Mouse (Mus musculus): ENCODE results near the gene Iqcd.
A peak's percentile ranks its signal among the peaks of the same experiment; 100 is the strongest.

Iqcd gene

DNA sequence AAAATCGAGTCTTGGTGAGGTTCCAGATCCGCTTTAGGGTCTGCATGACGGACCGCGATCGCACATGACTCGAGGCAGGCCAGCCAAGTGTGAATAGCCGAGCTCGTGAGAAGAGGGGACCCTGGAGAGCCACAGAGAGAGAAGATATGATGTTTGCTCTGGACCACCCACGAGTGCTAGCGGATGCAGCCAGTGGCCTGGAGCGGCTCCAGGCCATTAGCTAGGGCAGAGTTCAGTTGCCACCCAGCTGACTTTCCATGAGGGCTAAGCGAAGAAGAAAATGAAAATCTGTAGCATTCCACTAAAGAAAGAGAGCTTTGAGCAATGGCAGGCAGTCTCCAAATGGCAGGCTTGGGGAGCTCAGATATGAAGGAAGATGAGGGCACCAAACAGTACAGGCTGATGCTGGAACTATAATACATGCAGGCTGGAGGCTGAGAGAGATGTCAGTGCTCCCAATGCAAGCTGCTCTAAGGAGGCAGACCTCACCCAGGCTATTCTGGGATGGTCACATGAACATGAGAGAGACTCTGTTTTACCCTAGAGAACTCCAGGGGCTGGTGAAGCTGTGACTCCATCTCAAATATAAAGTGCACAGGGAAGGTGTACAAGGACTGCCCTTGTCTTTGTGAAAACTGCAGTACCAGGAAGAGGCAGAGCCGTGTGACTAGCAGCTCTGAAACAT, 17.6 kb upstream of the Iqcd start:
- DNase-seq (ENCODE audit: extremely low spot score, low spot score): no peak

DNA sequence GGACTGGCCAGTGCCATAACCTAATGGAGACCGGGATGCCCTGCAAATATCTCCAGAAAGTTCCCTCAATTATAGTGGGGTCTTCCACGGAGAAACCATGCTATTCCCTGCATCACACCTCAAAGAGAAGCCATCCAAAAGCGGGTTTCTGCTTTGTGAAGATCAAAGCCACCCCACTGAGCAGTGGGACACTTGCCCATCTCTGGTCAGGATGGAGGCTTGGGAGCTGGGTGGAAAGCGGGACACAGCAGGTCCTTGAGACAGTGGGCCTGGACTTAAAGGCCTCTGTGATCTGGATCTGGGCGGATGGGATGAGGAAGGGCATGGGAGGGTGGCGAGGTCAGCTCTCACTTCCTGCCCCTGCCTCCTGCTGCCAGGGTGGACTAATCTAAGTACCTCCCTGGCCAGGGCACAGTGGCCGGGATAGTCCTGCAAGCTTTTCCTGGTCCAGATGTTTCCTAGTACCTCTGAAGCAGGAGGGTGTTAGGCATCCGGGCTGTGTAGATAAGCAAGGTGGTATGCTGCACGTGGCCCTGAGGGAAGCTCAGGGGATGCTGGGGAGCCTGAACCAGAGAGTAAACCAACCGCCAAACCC, 14.2 kb upstream of the Iqcd start:
- no peak for DNase-seq (ENCODE audit: extremely low spot score, low spot score)

DNA sequence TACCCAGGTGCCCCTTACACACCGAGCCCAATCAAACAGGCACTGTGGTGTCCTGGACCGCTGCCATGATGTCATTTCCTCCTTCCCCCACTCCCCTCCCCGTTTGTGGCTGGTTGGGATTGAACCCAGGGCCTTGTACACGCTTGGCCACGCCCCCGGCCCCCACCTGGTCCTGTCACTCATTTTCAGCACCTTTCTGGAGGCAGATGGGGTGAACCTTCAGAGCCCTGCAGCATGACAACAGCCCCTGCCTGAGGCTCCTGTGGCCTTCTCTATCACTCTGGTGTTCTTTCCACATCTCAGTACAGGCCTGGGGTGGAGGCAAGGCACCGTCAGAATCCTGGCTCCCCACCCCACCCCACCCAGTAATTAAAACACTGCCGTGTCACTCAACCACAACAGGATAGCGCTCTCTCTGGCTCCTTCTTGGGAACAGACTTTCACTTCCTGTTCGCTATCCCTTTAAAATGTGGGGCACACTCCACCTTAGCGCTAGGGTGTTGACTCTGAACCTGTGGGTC, 12.0 kb upstream of the Iqcd start:
- DNase-seq (ENCODE audit: extremely low spot score, low spot score): no peak

DNA sequence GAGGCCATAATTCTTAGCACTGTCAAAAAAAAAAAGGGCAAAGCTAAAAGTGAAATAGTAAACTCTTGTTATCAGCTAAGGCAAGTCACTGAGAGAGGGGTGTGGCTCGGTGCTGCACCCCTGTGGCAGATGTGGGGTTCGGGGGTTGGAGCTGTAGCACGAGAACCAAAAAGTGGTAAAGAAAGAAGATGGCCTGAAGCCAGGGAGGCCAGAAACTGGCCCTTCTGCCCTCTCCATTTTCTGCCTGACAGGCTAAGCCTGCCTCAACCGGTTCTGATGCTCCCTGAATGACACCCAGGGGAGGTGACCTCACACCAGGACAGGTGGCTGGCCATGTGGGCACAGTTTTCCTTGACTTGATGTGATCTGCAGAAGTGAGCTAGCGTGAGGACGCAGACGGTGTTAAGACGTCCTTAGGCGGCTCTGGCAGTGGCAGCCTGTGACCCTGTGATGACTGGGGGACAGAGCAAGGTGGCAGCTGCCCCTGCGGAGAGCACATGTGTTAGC, 10.8 kb upstream of the Iqcd start:
- DNase-seq (ENCODE audit: extremely low spot score, low spot score): no peak

DNA sequence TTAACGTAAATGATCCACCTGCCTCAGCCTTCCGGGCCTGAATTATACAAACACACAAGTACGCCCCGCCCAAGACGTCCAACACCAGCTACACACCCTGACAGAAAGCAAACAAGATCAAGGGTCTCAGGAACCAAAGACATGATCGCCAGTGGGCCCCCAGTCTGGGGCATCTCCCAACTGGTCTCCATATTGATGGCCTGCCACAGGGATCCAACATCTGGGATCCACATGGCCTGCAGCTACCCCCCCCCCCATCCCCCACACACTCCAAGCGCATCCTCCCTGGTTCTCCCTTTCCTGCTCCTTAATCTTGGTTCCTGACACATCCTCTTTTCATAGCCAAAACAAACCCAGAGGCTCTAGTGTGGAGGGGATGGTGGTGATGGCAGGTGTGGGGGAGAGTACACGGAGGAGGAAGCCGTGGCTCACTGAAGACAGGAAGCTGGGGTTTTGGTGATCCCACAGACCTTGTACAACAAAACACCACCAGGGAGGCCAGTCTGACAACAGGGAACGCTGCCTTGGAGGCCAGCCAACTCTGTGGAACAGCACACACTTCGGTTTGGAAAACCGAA, 10.2 kb upstream of the Iqcd start:
- DNase-seq (ENCODE audit: extremely low spot score, low spot score): peak; percentile 69

DNA sequence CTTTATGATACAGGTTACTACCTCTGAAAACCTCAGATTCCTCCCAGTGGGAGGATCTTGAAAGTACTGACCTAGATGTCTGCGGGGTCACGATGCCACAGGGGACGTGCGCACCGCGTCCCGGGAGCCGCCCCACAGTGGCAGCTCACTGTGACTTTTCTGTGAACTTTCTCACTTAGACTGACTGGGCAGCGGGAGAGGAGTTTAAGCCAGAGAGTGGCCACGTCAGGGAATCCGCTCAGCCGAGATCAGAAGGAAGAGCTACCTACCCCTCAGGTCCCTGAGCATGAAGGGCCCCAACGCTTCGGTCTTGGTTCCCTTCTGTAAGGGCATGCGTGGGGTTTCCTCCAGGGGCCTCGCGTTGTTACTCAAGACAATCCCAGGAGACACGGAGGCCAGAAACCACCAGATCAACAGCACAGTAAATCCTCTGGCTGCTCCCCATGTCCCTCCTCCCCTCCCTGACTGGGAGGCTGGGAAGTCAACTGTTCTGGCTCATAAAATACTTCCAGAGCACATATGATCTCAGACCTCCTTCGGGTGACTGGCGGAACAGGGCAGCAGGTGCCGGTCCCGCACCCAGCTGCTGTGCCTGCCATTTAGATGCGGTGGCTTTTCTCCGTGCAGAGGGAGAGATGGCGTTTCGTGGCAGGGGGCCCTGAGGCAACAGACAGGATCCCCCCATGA, 9.5 kb upstream of the Iqcd start:
- DNase-seq (ENCODE audit: extremely low spot score, low spot score): peak; percentile 43

DNA sequence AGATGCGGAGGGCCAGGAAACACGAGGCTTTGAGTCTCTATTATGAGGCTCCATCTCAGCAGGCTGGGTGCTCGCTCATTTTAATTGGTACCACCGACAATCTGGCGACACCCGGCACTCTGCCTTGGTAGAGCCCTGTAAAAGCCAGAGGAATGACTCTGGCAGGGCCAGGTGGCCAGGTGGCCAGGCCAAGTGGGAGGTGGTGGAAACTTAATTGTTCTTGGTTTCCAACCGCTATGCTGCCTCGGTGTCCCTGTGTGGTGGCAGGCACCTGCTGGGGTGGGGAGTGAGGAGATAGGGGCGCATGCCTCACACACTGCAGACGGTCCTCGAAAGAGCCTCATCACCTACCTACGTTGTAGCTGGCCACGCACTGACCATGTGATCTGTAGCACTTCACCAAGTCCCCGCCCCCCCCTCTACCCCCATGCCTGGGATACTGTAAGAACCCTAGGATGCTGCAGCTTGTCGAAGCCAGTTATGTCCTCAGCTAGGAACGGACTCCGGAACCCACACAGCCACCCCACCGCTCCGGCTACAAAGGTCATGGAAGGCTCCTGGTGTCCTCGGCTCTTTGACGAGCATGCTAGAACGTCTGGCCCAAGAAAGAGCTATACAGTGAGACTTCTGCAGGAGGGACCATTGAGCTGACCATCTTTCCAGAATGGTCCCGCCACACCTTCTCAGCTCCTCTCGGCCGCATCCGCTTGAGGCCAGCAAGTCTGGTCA, 8.8 kb upstream of the Iqcd start:
- no peak for DNase-seq (ENCODE audit: extremely low spot score, low spot score)

DNA sequence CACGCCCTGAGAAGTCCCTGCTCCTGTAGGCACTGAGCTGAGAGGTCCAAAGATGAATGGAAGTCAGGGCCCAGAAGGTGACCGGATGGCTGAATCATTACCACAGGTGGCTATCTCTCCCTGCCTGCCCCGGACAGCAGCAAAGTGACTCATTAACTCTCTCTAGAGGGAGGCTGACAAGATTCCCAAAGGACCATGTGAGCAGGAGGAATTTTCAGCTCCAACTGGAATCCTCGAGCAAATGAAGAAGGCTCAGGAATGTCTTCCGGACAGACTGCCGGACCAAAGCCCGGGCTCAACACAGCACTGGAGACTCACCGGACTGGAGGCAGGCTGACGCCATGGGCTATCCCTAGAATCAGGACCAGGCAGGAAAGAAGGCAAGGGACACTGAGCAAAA, 6.8 kb upstream of the Iqcd start:
- no peak for DNase-seq (ENCODE audit: extremely low spot score, low spot score)

DNA sequence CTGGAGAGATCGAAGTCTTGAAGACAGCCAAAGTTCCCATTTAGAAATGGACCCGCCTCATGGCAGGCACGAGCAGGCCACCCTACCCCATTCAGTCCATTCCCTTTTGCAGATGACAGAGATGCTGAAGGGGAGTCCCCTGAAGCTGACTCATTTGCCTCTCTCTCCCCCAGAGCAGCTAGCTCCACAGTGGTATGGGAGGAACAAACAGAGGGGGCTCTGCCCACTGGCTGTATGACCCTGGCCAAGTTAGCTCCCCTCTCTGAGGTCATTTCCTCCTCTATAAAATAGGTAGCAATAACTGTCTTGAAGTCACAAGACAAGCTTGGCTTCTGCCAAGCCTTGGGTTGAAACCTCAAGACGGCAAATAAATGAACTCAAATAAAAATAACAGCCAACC, 5.3 kb upstream of the Iqcd start:
- no peak for DNase-seq (ENCODE audit: extremely low spot score, low spot score)

DNA sequence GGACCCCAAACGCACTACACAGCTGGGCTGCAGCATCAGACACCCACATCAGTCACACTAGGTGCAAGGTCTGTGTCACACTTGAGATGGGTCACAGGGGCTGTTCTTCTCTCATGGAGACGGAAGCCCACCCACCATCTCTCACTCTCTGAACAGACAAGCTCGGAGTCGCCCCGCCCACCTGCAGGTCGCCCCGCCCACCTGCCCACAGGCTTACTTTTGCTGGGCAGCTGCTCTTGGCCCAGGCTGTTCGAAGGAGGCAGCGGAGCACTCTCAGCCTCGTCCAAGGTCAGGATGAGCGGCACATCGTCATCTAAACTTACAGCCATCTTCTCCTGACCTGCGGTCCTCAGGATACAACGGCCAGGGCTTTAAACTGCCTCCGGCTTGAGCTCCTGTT, 3.8 kb upstream of the Iqcd start:
- no peak for DNase-seq (ENCODE audit: extremely low spot score, low spot score)

DNA sequence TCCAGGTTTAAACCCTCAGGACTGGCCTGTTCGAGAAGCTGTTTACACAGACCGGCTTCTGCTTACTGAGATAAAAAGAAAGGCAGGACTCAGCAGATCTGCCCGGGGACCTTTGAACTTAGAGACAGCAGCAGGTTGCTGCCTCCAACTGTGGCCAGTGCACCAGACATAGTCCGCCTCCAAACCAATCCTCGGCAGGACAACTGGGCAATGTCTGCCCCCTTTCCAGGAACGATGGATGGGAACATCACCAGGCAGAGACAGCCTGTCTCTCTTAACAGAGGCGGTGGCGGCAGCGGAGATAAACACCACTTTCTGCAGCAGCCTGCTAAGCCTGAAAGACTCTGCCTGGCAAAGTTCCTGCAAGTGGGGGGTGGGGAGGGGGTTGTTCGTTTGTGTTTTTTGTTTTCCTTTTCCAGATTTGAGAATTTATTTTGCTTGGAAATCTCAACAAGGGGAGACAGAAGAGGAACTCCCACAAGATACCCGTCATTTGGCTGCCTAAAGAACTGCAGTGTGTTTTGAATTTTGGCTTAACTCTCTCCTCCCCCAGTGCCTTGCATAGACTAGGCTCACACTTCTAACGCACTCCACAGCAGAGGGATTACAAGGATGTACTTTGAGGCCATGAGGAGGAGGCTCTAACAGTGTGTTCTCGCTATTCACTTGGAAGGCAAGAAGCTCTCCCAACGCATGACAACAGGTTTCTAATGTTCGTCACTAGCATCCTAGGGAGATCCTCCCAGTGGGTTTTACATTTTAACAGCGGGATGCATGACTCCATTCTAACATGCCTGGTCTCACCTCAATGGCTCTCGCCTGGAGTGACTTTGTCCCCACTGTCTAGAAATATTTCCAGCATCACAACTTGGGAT, 1.8 kb upstream of the Iqcd start:
- DNase-seq (ENCODE audit: extremely low spot score, low spot score): no peak

DNA sequence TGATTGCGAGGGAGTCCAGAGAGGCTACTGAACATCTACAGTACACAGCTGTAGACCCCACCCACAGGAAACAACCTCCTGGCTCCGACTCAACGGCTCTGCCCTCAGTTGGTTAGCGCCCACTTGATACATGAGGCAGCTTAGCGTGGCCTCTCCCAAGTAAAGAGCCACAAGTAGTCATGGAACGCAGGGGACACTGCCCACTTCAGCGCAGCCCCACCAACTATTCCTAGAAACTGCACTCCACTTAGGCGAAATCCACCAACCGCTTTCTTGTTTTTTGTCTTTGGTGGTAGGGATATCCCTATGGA, 1.2 kb upstream of the Iqcd start:
- DNase-seq (ENCODE audit: extremely low spot score, low spot score): no peak

DNA sequence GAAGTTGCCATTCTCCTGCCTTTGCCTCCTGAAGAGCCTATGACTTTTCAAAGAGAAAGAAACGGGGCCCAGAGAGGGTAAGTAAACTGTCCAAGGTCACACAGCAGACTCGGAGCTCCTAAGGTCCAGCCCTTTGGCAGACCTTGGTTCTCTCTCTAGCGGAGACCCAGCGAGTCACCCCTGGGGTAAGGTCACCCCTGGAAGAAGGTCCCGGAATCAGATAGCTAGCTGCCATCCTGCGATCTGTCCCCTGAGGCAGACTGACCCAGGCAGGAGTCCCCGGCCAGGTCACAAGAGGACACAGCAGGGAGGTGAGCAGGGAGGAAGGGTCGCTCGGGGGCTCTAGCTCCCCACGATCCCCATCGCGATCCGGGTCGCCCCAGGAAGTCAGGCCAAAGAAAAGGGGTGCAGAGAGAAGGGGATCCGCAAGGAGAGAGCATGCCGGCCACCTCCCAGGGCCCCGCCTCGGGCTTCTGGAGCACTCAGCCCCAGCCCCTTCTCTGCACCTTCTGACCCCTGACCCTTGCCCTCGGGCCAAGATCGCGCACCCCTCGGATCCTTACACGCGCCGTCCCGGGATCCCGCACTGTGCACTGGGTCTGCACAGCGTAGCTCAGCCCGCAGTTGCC, 762 bp upstream of the Iqcd start:
- peak; percentile 44 for DNase-seq (ENCODE audit: extremely low spot score, low spot score)

DNA sequence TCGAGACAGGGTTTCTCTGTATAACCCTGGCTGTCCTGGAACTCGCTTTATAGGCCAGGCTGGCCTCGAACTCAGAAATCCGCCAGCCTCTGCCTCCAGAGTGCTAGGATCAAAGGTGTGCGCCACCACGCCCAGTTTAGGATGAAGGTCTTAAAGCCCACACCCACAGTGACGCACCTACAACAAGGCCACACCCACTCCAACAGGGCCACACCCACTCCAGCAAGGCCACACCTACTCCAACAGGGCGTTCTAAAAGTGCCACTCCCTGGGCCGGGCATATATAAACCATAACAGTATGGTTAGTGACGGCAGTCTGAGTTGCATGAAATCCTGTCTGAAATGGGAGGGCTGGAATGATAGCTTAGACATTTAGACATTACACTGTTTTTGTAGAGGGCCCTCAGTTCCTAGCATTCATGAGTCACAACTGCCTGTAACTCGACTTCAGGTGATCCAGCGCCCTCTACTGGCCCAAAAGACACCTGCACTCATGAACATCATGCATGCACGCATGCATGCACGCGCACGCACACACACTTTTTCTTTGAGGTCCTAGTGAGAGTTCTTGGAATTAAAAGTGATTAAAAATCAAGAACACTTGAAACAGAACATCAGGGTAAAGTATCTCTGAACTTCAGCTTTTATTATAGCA, 1.7 kb downstream of the Iqcd start:
- DNase-seq (ENCODE audit: extremely low spot score, low spot score): no peak

DNA sequence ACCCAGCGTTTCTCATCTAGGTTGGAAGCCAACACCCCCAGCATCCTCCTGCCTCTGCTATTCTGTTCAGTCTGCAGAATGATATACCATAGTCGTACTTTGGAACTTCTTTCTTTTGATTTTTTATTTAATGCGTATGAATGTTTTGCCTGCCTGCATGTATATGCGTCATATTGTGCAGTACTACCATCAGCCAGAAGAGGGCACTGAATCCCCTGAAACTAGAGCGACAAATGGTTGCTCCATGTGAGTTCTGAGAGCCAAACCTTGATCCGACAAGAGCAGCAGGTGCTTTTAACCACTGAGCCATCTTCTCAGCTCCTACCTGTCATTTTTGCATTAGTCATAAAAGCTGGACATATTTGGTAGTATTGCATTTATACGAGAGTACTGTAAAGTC, 3.3 kb downstream of the Iqcd start:
- DNase-seq (ENCODE audit: extremely low spot score, low spot score): no peak

DNA sequence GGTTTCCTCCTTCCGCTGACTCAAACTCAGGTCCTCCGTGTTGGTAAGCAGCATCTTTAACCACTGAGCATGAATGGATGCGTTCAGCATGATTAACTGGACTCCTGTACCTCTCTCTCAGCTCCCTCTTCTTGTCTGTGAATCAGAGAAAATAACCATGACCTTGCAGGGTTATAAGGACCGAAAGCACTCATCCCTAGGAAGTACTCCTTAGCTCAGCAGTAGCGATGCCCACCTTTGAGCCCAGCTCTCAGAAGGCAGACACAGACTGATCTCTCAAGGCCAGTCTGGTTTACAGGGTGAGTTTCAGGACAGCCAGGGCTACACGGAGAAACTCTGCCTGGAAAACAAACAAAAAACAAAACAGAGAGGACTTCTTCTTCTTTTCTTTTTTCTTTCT, 5.7 kb downstream of the Iqcd start:
- no peak for DNase-seq (ENCODE audit: extremely low spot score, low spot score)

DNA sequence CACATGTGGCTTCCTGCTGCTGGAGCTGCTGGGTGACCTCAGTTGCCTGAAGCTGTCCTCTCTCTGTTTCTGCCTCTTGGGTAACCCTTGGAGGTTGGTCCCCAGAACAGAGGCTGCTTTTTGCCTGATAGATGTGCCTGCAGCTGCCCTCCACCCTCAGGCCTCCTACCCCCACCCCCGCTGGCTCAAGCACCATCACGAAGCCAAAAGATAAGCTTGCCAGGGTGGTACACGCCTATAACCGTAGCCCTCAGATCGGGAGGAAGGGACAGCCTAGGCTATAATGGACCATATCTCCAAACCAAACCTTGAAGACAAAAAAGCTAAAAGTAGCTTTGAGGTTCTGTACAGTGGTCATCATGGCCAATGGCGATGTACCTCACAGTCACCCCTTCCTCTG, 10.8 kb downstream of the Iqcd start:
- no peak for DNase-seq (ENCODE audit: extremely low spot score, low spot score)

DNA sequence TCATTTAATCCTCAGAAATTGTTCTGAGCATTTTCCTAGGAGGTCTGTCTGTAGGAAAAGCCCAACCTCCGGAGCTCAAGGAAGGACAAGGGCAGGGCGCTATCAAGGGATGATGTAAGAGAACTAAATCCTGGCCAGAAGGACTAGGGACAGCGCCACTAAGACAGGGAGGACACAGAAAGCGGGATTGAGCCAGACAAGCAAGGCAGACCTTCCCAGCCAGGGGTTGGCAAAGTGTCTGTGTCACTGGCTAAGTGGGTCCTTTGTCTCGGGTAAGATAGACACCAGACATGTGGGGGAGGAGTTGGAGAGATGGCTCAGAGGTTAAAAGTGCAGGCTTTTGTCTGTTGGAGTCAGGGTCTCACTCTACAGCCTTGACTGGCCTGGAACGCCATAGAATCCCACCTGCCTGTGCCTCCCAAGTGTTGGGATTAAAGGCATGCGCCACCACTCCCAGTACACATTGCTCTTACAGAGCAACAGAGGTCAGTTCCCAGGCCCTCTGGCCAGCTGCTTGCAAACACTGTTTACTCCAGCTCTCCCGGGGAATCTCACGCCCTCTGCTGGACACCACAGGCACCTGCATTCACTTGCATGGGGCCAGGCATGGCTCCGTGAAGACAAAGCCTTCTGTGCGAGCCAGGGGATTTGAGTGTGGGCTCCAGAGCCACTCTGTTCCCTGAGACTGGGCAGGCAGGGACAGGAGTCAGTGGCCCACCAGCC, 12.3 kb downstream of the Iqcd start:
- peak; percentile 53 for DNase-seq (ENCODE audit: extremely low spot score, low spot score)

DNA sequence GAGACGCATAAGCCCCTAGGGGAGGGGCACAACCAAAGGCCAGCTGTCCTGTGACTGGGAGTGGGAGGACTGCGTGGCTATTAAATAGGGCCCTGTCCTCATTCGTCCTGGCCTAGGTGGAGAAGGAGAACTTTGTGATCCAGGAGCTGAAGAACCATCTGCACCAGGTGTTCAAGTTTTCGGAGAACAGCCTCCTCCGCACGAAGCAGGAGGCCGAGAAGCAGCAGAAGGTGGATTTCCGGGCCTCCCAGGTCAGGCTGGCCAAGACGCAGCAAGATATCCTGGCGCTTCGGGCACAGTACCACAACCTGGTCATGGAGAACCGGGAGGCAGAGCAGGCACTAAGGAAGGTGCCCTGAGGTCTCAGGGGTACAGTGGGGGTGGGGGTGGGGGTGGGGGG, 13.4 kb downstream of the Iqcd start:
- DNase-seq (ENCODE audit: extremely low spot score, low spot score): no peak

Measured in neural tube, embryonic 10.5 days (tissue).